Mouse (Mus musculus): ENCODE results near the gene Prrt4. TPM values are rescaled to one million over a fixed set of nuclear protein-coding genes. Genes with fewer than 3 reads are reported as not detected.
"Not testable (repeated sequence)": the region's sequence is repeated elsewhere in the genome, so short reads cannot be mapped to it uniquely, and the experiment has no call there.

The Prrt4 gene
- polyA plus RNA-seq, 1 experiment from 2014 or later, result 1.3 TPM

GRCm38 (mm10) chr6:29164314-29165244 is 14.8 kb downstream of the Prrt4 start, which contains the start of gene Rbm28:
Gene Rbm28, minus strand, starts transcription at chr6:29165006.
- whole genome bisulfite sequencing, result 8% methylated on average over 42 of the region's 42 CpGs
- Histone ChIP-seq H3K27me3 (ENCODE audit: poor library complexity, severe bottlenecking) (peaks cover 38% of the 10 kb centered on the region), H3K4me1 (peaks cover 16% of the 10 kb centered on the region), H3K36me3 (replicated peaks) (peaks cover 7% of the 10 kb centered on the region), H3K9me3 (no peaks in the 10 kb centered on the region), H3K27ac (peak within 1 kb of the TSS; percentile 82), H3K4me3 (peak within 1 kb of the TSS; percentile 90)
- DNase-seq (ENCODE audit: extremely low spot score, low spot score), result peak; percentile 81

- peaks cover 40% of the 10 kb centered on the region for H3K36me3 ChIP-seq (replicated peaks)
- 94% methylated on average over 5 of the region's 5 CpGs for WGBS
- H3K27ac ChIP-seq; H3K27me3 ChIP-seq (ENCODE audit: poor library complexity, severe bottlenecking); H3K9me3 ChIP-seq; H3K4me3 ChIP-seq; DNase-seq (ENCODE audit: extremely low spot score, low spot score): not testable (repeated sequence)
- H3K4me1 ChIP-seq, result peaks cover 16% of the 10 kb centered on the region
These were observed 18.1 kb downstream of the Prrt4 start for GRCm38 (mm10) chr6:29161291-29161690.

GRCm38 (mm10) chr6:29160786-29161185 is 18.6 kb downstream of the Prrt4 start:
- Histone ChIP-seq H3K4me3 (no peak overlapping the region), H3K9me3 (no peaks in the 10 kb centered on the region), H3K27ac (no peak overlapping the region), H3K4me1 (peaks cover 16% of the 10 kb centered on the region), H3K27me3 (ENCODE audit: poor library complexity, severe bottlenecking) (0 out of 2 replicates have a peak, but pooled peaks cover under 1% of the 10 kb centered on the region), H3K36me3 (replicated peaks) (peaks cover 45% of the 10 kb centered on the region)
- DNase-seq (ENCODE audit: extremely low spot score, low spot score), result no peak
- WGBS, result 94% methylated on average over 2 of the region's 2 CpGs

GRCm38 (mm10) chr6:29156326-29156725 is 23.1 kb downstream of the Prrt4 start:
- no peaks in the 10 kb centered on the region for H3K9me3 ChIP-seq
- H3K36me3 ChIP-seq (replicated peaks), result peaks cover 89% of the 10 kb centered on the region
- no peak overlapping the region for H3K27ac ChIP-seq
- H3K4me3 ChIP-seq, result no peak overlapping the region
- no peaks in the 10 kb centered on the region for H3K4me1 ChIP-seq
- DNase-seq (ENCODE audit: extremely low spot score, low spot score), result no peak
- 93% methylated on average over 5 of the region's 5 CpGs for WGBS
- no peaks in the 10 kb centered on the region for H3K27me3 ChIP-seq (ENCODE audit: poor library complexity, severe bottlenecking)

- H3K4me3 ChIP-seq, result no peak overlapping the region
- H3K36me3 ChIP-seq (replicated peaks), result peaks cover 77% of the 10 kb centered on the region
- H3K4me1 ChIP-seq, result no peaks in the 10 kb centered on the region
- H3K27me3 ChIP-seq (ENCODE audit: poor library complexity, severe bottlenecking), result no peaks in the 10 kb centered on the region
- WGBS, result 95% methylated on average over 1 of the region's 1 CpGs
- no peak for DNase-seq (ENCODE audit: extremely low spot score, low spot score)
- H3K9me3 ChIP-seq, result no peaks in the 10 kb centered on the region
- H3K27ac ChIP-seq, result no peak overlapping the region
These were observed 29.4 kb downstream of the Prrt4 start for GRCm38 (mm10) chr6:29150001-29150400.

- Histone ChIP-seq H3K27me3 (ENCODE audit: poor library complexity, severe bottlenecking) (no peaks in the 10 kb centered on the region), H3K27ac (no peak overlapping the region), H3K4me1 (no peaks in the 10 kb centered on the region), H3K9me3 (no peaks in the 10 kb centered on the region), H3K4me3 (no peak overlapping the region), H3K36me3 (replicated peaks) (peaks cover 63% of the 10 kb centered on the region)
- DNase-seq (ENCODE audit: extremely low spot score, low spot score), result no peak
- 86% methylated on average over 5 of the region's 5 CpGs for WGBS
These were observed 31.9 kb downstream of the Prrt4 start for GRCm38 (mm10) chr6:29147407-29148010.

- peaks cover 63% of the 10 kb centered on the region for H3K36me3 ChIP-seq (replicated peaks)
- H3K4me1 ChIP-seq, result no peaks in the 10 kb centered on the region
- no peaks in the 10 kb centered on the region for H3K27me3 ChIP-seq (ENCODE audit: poor library complexity, severe bottlenecking)
- no peaks in the 10 kb centered on the region for H3K9me3 ChIP-seq
- no peak overlapping the region for H3K27ac ChIP-seq
- H3K4me3 ChIP-seq, result no peak overlapping the region
- WGBS, result 90% methylated on average over 7 of the region's 7 CpGs
- no peak for DNase-seq (ENCODE audit: extremely low spot score, low spot score)
These were observed 32.7 kb downstream of the Prrt4 start for GRCm38 (mm10) chr6:29146641-29147040.

GRCm38 (mm10) chr6:29145456-29146307 is 33.7 kb downstream of the Prrt4 start:
- peaks cover 62% of the 10 kb centered on the region for H3K36me3 ChIP-seq (replicated peaks)
- H3K4me3 ChIP-seq, result no peak overlapping the region
- WGBS, result 80% methylated on average over 12 of the region's 12 CpGs
- H3K27ac ChIP-seq, result 0 out of 2 replicates have a peak overlapping the region, but pooled peaks have one; percentile 30
- H3K4me1 ChIP-seq, result no peaks in the 10 kb centered on the region
- no peaks in the 10 kb centered on the region for H3K27me3 ChIP-seq (ENCODE audit: poor library complexity, severe bottlenecking)
- no peaks in the 10 kb centered on the region for H3K9me3 ChIP-seq
- DNase-seq (ENCODE audit: extremely low spot score, low spot score), result no peak

GRCm38 (mm10) chr6:29144971-29145370 is 34.4 kb downstream of the Prrt4 start:
- H3K27me3 ChIP-seq (ENCODE audit: poor library complexity, severe bottlenecking), result no peaks in the 10 kb centered on the region
- peaks cover 64% of the 10 kb centered on the region for H3K36me3 ChIP-seq (replicated peaks)
- no peak for DNase-seq (ENCODE audit: extremely low spot score, low spot score)
- no peaks in the 10 kb centered on the region for H3K4me1 ChIP-seq
- no peak overlapping the region for H3K27ac ChIP-seq
- no peaks in the 10 kb centered on the region for H3K9me3 ChIP-seq
- H3K4me3 ChIP-seq, result no peak overlapping the region
- 92% methylated on average over 3 of the region's 3 CpGs for WGBS

GRCm38 (mm10) chr6:29143608-29144007 is 35.8 kb downstream of the Prrt4 start:
- no peaks in the 10 kb centered on the region for H3K4me1 ChIP-seq

GRCm38 (mm10) chr6:29137441-29137840 is 41.9 kb downstream of the Prrt4 start:
- no peak overlapping the region for H3K27ac ChIP-seq
- no peaks in the 10 kb centered on the region for H3K9me3 ChIP-seq
- H3K36me3 ChIP-seq (replicated peaks), result peaks cover 97% of the 10 kb centered on the region
- DNase-seq (ENCODE audit: extremely low spot score, low spot score), result no peak
- no peaks in the 10 kb centered on the region for H3K4me1 ChIP-seq
- H3K27me3 ChIP-seq (ENCODE audit: poor library complexity, severe bottlenecking), result no peaks in the 10 kb centered on the region
- WGBS, result 91% methylated on average over 9 of the region's 9 CpGs
- no peak overlapping the region for H3K4me3 ChIP-seq

More at GRCm38 (mm10) chr6:29143608-29144007, 35.8 kb downstream of the Prrt4 start:
- Histone ChIP-seq H3K4me3 (no peak overlapping the region), H3K36me3 (replicated peaks) (peaks cover 64% of the 10 kb centered on the region), H3K27me3 (ENCODE audit: poor library complexity, severe bottlenecking) (no peaks in the 10 kb centered on the region), H3K27ac (no peak overlapping the region), H3K9me3 (no peaks in the 10 kb centered on the region)
- 48% methylated on average over 5 of the region's 5 CpGs for WGBS
- DNase-seq (ENCODE audit: extremely low spot score, low spot score), result peak; percentile 32

GRCm38 (mm10) chr6:29133100-29133499 is 46.3 kb downstream of the Prrt4 start:
- DNase-seq (ENCODE audit: extremely low spot score, low spot score), result no peak
- no peaks in the 10 kb centered on the region for H3K4me1 ChIP-seq
- no peaks in the 10 kb centered on the region for H3K27me3 ChIP-seq (ENCODE audit: poor library complexity, severe bottlenecking)
- no peak overlapping the region for H3K27ac ChIP-seq
- H3K4me3 ChIP-seq, result no peak overlapping the region
- no peaks in the 10 kb centered on the region for H3K9me3 ChIP-seq
- 93% methylated on average over 9 of the region's 9 CpGs for WGBS
- H3K36me3 ChIP-seq (replicated peaks), result peaks cover 99% of the 10 kb centered on the region
